Mouse (Mus musculus): ENCODE measurements at regions not wholly inside any gene's neighbourhood (a gene's known extent, or its start where the extent isn't known, plus 50 kb on each side); places are given as distances from the start of the nearest gene placed in this dataset.

DNA sequence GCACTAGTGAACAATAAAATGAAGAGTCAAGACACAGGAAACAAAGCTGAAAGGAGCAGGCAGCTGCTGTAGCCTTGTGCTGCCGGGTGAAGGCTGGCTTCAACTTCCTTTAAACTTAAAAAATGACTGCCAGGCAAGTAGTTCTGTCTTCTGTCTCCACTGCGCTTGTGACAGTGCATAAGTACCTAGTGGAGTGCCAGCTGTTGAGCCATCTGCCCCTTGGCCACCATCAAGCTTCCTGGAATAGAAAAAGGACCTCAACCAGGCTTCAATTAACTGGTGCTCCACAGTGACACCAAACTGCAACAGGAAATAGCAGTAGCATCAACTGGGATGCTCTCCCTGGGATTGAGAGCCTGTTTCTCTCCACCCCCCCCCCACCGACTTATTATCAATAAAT lies 616.8 kb upstream of the Tle4 start:
- TF ChIP-seq POLR2A (IDR thresholded peaks at IDR 0.05; ENCODE audit: insufficient read depth, low read depth, low read length) (no peak), CTCF (IDR thresholded peaks at IDR 0.05; ENCODE audit: insufficient read depth, low read depth, low read length) (no peak)
